Mouse (Mus musculus): ENCODE measurements around the gene Map1s. TPM values are rescaled to one million over a fixed set of nuclear protein-coding genes. Genes with fewer than 3 reads are reported as not detected.
A peak's percentile ranks its signal among the peaks of the same experiment; 100 is the strongest.

Map1s gene
- total RNA-seq, 1 experiment = 60.8 TPM

DNA sequence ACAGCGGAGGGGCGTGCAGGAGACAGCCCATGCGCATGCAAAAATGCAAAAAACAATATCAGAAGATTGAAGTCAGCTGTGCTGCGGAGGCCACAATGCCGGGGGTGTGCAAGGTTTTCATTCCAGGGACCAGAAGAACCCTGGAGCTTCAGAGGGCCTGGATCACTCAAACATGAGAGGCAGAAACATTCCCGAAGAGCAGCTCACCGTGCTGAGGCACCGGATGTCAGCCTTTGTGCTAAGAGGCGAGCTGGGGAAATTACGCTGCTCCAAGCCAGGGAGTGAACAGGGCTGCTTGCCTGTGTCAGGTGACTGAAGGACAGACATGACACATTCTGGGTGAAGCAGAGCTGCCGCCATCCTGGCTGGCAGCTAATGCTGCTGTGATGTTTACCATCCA lies 25.2 kb upstream of the Map1s start:
- no peak for DNase-seq (ENCODE audit: low read depth, low spot score)
- Histone ChIP-seq H3K9ac (ENCODE audit: insufficient read depth, low read depth, low read length, poor library complexity, severe bottlenecking) (peak overlapping the region; percentile 4; the same call in 1 of the 2 replicates), H3K9me3 (ENCODE audit: control insufficient read depth, insufficient read depth, low read depth, low read length) (no peaks in the 10 kb centered on the region), H3K4me1 (ENCODE audit: control insufficient read depth in 2 of 2, insufficient read depth in 2 of 2, low read length in 2 of 2, poor library complexity in 1 of 2) (peaks cover 0 to 28% of the 10 kb centered on the region in 2 experiments; a peak in 2 of 4 replicates), H3K4me3 (ENCODE audit: insufficient read depth in 1 of 2, low read depth in 1 of 2, low read length in 2 of 2, poor library complexity in 1 of 2, severe bottlenecking in 1 of 2) (peak overlapping the region in 1 of 2 experiments; percentile 27; a peak in 1 of 4 replicates), H3K36me3 (ENCODE audit: control insufficient read depth, insufficient read depth, low read length, poor library complexity, severe bottlenecking) (no peaks in the 10 kb centered on the region), H3K27ac (ENCODE audit: insufficient read depth, low read depth, low read length, poor library complexity, severe bottlenecking) (0 out of 2 replicates have a peak overlapping the region, but pooled peaks have one; percentile 12)
- no peak for TF ChIP-seq CHD2 (IDR thresholded peaks at IDR 0.05; ENCODE audit: low read depth, low read length)
- no peak for TF ChIP-seq MAFK (IDR thresholded peaks at IDR 0.05; ENCODE audit: insufficient read depth, low read depth, low read length)
- TF ChIP-seq ZNF384 (IDR thresholded peaks at IDR 0.05; ENCODE audit: low read depth, low read length) = no peak
- TF ChIP-seq HCFC1 (IDR thresholded peaks at IDR 0.05; ENCODE audit: borderline replicate concordance, insufficient read depth, low read length) = no peak
- TF ChIP-seq ZC3H11A (IDR thresholded peaks at IDR 0.05; ENCODE audit: borderline replicate concordance, low read depth, low read length) = no peak
- in situ Hi-C loops (cut with MboI; ENCODE audit: low sequenced_read_pairs in 2 of 2, unreplicated experiment in 2 of 2) = no loop called here

DNA sequence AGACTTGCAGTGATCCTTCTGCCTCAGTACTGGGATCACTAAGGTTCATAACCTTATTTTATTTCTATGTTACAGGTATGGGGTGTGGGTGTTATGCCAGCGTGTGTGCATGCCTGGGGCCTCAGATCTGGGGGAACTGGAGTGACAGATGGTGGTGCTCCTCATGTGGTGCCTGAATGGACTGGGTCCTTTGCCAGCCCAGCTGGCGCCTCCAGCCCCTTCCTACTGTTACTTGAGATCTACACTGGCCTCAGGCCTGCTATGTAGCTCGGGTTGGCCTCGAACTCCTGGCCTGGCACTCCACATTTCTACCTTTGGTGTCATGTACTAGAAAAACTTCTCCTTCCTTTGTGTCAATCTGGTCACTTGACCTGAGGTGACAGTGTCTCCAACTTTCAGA lies 21.5 kb upstream of the Map1s start:
- in situ Hi-C loops (cut with MboI; ENCODE audit: low sequenced_read_pairs in 2 of 2, unreplicated experiment in 2 of 2) = no loop called here
- Histone ChIP-seq H3K36me3 (ENCODE audit: control insufficient read depth, insufficient read depth, low read length, poor library complexity, severe bottlenecking) (no peaks in the 10 kb centered on the region), H3K27ac (ENCODE audit: insufficient read depth, low read depth, low read length, poor library complexity, severe bottlenecking) (no peak overlapping the region), H3K4me1 (ENCODE audit: control insufficient read depth in 2 of 2, insufficient read depth in 2 of 2, low read length in 2 of 2, poor library complexity in 1 of 2) (peaks cover 4 to 29% of the 10 kb centered on the region in 2 experiments), H3K4me3 (ENCODE audit: insufficient read depth in 1 of 2, low read depth in 1 of 2, low read length in 2 of 2, poor library complexity in 1 of 2, severe bottlenecking in 1 of 2) (no peak overlapping the region), H3K9me3 (ENCODE audit: control insufficient read depth, insufficient read depth, low read depth, low read length) (no peaks in the 10 kb centered on the region), H3K9ac (ENCODE audit: insufficient read depth, low read depth, low read length, poor library complexity, severe bottlenecking) (no peak overlapping the region)
- no peak for TF ChIP-seq MAFK (IDR thresholded peaks at IDR 0.05; ENCODE audit: insufficient read depth, low read depth, low read length)
- TF ChIP-seq ZNF384 (IDR thresholded peaks at IDR 0.05; ENCODE audit: low read depth, low read length) = no peak
- TF ChIP-seq ZC3H11A (IDR thresholded peaks at IDR 0.05; ENCODE audit: borderline replicate concordance, low read depth, low read length) = no peak
- no peak for TF ChIP-seq HCFC1 (IDR thresholded peaks at IDR 0.05; ENCODE audit: borderline replicate concordance, insufficient read depth, low read length)
- no peak for TF ChIP-seq CHD2 (IDR thresholded peaks at IDR 0.05; ENCODE audit: low read depth, low read length)
- no peak for DNase-seq (ENCODE audit: low read depth, low spot score)

DNA sequence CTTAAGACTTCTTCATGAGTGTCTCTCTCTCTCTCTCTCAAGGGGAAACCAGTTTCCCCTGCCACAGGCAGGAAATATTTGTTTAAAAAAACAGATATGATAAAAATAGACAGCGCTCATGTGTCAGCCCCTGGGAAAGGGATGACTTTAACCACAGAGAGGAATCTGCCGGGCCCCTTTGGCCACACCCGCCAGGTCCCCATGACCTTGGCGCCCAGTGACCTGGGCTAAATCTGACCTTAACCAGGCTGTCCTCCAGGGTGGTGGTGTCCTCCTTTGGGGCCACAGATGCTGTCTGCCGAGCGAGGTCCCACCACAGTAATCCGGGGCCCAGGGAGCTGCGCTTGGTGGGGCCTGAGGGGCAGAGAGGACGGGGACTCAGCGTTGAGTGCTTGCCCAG lies 21.0 kb upstream of the Map1s start:
- Histone ChIP-seq H3K9ac (ENCODE audit: insufficient read depth, low read depth, low read length, poor library complexity, severe bottlenecking) (no peak overlapping the region), H3K9me3 (ENCODE audit: control insufficient read depth, insufficient read depth, low read depth, low read length) (no peaks in the 10 kb centered on the region), H3K4me3 (ENCODE audit: insufficient read depth in 1 of 2, low read depth in 1 of 2, low read length in 2 of 2, poor library complexity in 1 of 2, severe bottlenecking in 1 of 2) (no peak overlapping the region), H3K27ac (ENCODE audit: insufficient read depth, low read depth, low read length, poor library complexity, severe bottlenecking) (no peak overlapping the region), H3K36me3 (ENCODE audit: control insufficient read depth, insufficient read depth, low read length, poor library complexity, severe bottlenecking) (no peaks in the 10 kb centered on the region), H3K4me1 (ENCODE audit: control insufficient read depth in 2 of 2, insufficient read depth in 2 of 2, low read length in 2 of 2, poor library complexity in 1 of 2) (peaks cover 4 to 27% of the 10 kb centered on the region in 2 experiments)
- DNase-seq (ENCODE audit: low read depth, low spot score) = no peak
- in situ Hi-C loops (cut with MboI; ENCODE audit: low sequenced_read_pairs in 2 of 2, unreplicated experiment in 2 of 2) = no loop called here
- TF ChIP-seq ZNF384 (IDR thresholded peaks at IDR 0.05; ENCODE audit: low read depth, low read length) (no peak), HCFC1 (IDR thresholded peaks at IDR 0.05; ENCODE audit: borderline replicate concordance, insufficient read depth, low read length) (no peak), MAFK (IDR thresholded peaks at IDR 0.05; ENCODE audit: insufficient read depth, low read depth, low read length) (no peak), CHD2 (IDR thresholded peaks at IDR 0.05; ENCODE audit: low read depth, low read length) (no peak), ZC3H11A (IDR thresholded peaks at IDR 0.05; ENCODE audit: borderline replicate concordance, low read depth, low read length) (no peak)

DNA sequence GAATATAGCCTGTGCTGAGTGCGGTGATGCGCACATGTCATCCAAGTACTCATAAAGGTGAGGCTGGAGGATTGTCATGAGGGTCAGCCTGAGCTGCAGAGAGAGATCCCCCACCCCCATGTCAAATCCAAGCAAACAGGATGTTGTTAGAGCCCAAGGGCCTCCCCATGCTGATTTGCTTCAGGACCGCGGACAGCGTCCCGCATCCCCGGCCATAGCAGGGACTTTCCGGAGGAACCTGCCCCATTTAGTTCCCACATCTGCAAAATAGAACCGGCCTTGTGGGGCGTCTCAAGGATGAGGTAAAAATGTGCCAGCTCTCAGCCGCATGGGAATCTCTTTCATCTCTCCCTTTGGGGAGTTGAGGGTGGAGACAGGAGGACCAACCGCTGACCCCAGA lies 20.1 kb upstream of the Map1s start:
- DNase-seq (ENCODE audit: low read depth, low spot score) = no peak
- TF ChIP-seq MAFK (IDR thresholded peaks at IDR 0.05; ENCODE audit: insufficient read depth, low read depth, low read length) (no peak), CHD2 (IDR thresholded peaks at IDR 0.05; ENCODE audit: low read depth, low read length) (no peak), ZC3H11A (IDR thresholded peaks at IDR 0.05; ENCODE audit: borderline replicate concordance, low read depth, low read length) (no peak), ZNF384 (IDR thresholded peaks at IDR 0.05; ENCODE audit: low read depth, low read length) (no peak), HCFC1 (IDR thresholded peaks at IDR 0.05; ENCODE audit: borderline replicate concordance, insufficient read depth, low read length) (no peak)
- in situ Hi-C loops (cut with MboI; ENCODE audit: low sequenced_read_pairs in 2 of 2, unreplicated experiment in 2 of 2) = no loop called here

More for the DNA sequence above, 20.1 kb upstream of the Map1s start:
- Histone ChIP-seq H3K9me3 (ENCODE audit: control insufficient read depth, insufficient read depth, low read depth, low read length) (no peaks in the 10 kb centered on the region), H3K4me1 (ENCODE audit: control insufficient read depth in 2 of 2, insufficient read depth in 2 of 2, low read length in 2 of 2, poor library complexity in 1 of 2) (peaks cover 4 to 22% of the 10 kb centered on the region in 2 experiments), H3K4me3 (ENCODE audit: insufficient read depth in 1 of 2, low read depth in 1 of 2, low read length in 2 of 2, poor library complexity in 1 of 2, severe bottlenecking in 1 of 2) (no peak overlapping the region), H3K27ac (ENCODE audit: insufficient read depth, low read depth, low read length, poor library complexity, severe bottlenecking) (no peak overlapping the region), H3K9ac (ENCODE audit: insufficient read depth, low read depth, low read length, poor library complexity, severe bottlenecking) (no peak overlapping the region), H3K36me3 (ENCODE audit: control insufficient read depth, insufficient read depth, low read length, poor library complexity, severe bottlenecking) (no peaks in the 10 kb centered on the region)

Data from ES-E14 (cell line).